Mouse (Mus musculus): ENCODE results near the gene Atp13a1.

The Atp13a1 gene

GRCm38 (mm10) chr8:69850926-69851506, 60.1 kb downstream of the Atp13a1 start:
- no peak for DNase-seq

GRCm38 (mm10) chr8:69853869-69854268, 62.9 kb downstream of the Atp13a1 start:
- peak; percentile 41 for DNase-seq
